Mouse (Mus musculus): Measurements from ENCODE around the gene Kcnh7. TPM values are rescaled to one million over a fixed set of nuclear protein-coding genes. Genes with fewer than 3 reads are reported as not detected.

Gene Kcnh7
- polyA plus RNA-seq, 1 experiment from 2014 or later, result 18.4 TPM

DNA sequence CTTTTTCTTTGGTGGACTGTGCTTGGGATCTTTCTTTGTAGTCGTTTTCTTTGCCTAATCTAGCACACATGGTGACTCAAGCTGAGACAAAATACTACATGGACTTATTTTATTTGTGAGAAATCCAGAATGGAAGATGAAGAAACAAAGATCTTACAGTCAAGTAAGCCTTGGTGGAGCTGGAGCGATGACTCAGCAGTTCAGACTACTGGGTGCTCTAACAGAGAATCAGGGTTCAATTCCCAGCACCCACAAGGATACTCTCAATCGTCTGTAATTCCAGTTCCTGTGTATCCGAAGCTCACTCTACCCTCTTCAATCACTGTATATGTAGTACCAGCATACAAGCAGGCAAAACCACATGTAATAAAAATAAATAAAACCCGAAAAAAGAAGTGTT, 513.8 kb downstream of the Kcnh7 start:
- H3K27ac ChIP-seq (ENCODE audit: low read depth, low read length), result no peak overlapping the region
- no peaks in the 10 kb centered on the region for H3K9me3 ChIP-seq (ENCODE audit: control insufficient read depth, low read length)
- WGBS, result 91% methylated on average over 5 of the region's 5 CpGs
- H3K4me2 ChIP-seq (ENCODE audit: low read depth, low read length), result no peak overlapping the region
- no peaks in the 10 kb centered on the region for H3K36me3 ChIP-seq (ENCODE audit: control insufficient read depth, insufficient read depth, low read length)
- H3K9ac ChIP-seq (replicated peaks; ENCODE audit: low read depth, low read length), result no peak overlapping the region
- H3K27me3 ChIP-seq (ENCODE audit: control insufficient read depth, insufficient read depth, low read length), result no peaks in the 10 kb centered on the region
- H3K4me1 ChIP-seq (ENCODE audit: control insufficient read depth, insufficient read depth, low read length), result no peaks in the 10 kb centered on the region
- no peak for ATAC-seq (ENCODE audit: low read depth)
- no peak overlapping the region for H3K4me3 ChIP-seq (ENCODE audit: low read depth, low read length)

DNA sequence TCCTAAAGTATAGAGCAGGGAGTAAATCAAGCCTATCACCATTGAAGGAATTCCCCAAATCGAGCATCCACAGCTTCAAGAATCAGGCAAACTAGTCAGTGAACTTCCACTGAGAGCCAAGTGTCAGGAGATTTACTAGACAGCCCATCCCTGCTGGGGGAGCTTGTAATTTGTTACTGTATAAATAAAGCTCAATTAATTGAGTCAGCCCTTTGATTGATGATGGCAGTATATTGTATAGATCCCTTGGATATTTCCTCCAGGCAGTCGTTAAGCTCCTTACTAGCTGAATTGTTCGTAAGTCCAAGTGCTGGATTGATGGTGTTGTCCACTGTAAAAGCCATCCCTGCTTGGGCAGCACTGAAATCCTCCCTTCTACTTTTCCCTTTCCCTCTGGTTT, 514.2 kb downstream of the Kcnh7 start:
- Histone ChIP-seq H3K4me1 (ENCODE audit: control insufficient read depth, insufficient read depth, low read length) (no peaks in the 10 kb centered on the region), H3K36me3 (ENCODE audit: control insufficient read depth, insufficient read depth, low read length) (no peaks in the 10 kb centered on the region), H3K4me3 (ENCODE audit: low read depth, low read length) (no peak overlapping the region), H3K27ac (ENCODE audit: low read depth, low read length) (no peak overlapping the region), H3K4me2 (ENCODE audit: low read depth, low read length) (no peak overlapping the region), H3K9ac (replicated peaks; ENCODE audit: low read depth, low read length) (no peak overlapping the region), H3K9me3 (ENCODE audit: control insufficient read depth, low read length) (no peaks in the 10 kb centered on the region), H3K27me3 (ENCODE audit: control insufficient read depth, insufficient read depth, low read length) (no peaks in the 10 kb centered on the region)
- no peak for ATAC-seq (ENCODE audit: low read depth)
- 24% methylated on average over 3 of the region's 3 CpGs for WGBS

DNA sequence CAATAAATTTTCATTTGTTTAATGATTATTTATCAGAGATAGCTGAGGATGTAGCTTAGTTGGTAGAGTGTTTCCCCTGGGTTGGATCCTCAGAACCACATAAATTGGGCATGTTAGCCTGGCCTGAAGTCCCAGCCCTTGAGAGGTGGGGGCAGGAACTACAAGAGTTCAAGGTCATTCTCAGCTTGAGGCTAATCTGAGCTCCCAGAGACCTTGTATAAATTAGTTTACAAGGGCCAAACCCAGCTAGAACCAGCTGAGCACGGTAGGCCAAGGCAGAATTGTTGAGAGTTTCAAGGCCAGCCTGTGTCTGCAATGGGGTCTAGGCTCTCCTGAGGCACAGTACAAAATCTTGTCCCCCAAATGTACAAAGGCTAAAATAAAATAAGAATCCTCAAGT, 518.6 kb downstream of the Kcnh7 start:
- 54% methylated on average over 1 of the region's 1 CpGs for WGBS
- Histone ChIP-seq H3K4me1 (ENCODE audit: control insufficient read depth, insufficient read depth, low read length) (no peaks in the 10 kb centered on the region), H3K36me3 (ENCODE audit: control insufficient read depth, insufficient read depth, low read length) (no peaks in the 10 kb centered on the region), H3K4me2 (ENCODE audit: low read depth, low read length) (no peak overlapping the region), H3K27me3 (ENCODE audit: control insufficient read depth, insufficient read depth, low read length) (peaks cover 4% of the 10 kb centered on the region; the same call in 1 of the 2 replicates), H3K9me3 (ENCODE audit: control insufficient read depth, low read length) (no peaks in the 10 kb centered on the region), H3K27ac (ENCODE audit: low read depth, low read length) (no peak overlapping the region), H3K9ac (replicated peaks; ENCODE audit: low read depth, low read length) (no peak overlapping the region), H3K4me3 (ENCODE audit: low read depth, low read length) (no peak overlapping the region)
- no peak for ATAC-seq (ENCODE audit: low read depth)

DNA sequence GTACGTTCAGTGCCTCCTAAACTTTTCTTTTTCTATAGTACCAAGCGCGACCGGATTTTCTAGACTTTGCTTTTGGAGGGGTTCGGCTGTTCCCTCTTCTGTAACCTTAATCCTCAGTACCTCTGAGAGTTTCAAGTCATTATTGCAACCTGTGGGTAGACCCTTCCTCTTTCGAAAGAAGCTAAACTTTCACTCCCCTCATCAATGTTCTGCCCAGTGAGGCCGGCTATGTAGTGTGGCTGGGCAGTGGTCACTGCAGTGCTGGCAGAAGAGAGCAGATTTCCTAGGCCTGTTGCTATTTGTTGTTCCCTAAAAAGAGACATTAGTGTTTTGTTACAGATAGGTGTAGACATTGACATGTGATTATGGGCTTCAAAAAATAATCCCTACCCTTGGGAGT, 519.2 kb downstream of the Kcnh7 start:
- 74% methylated on average over 7 of the region's 7 CpGs for WGBS
- Histone ChIP-seq H3K4me1 (ENCODE audit: control insufficient read depth, insufficient read depth, low read length) (no peaks in the 10 kb centered on the region), H3K36me3 (ENCODE audit: control insufficient read depth, insufficient read depth, low read length) (no peaks in the 10 kb centered on the region), H3K9me3 (ENCODE audit: control insufficient read depth, low read length) (no peaks in the 10 kb centered on the region), H3K4me3 (ENCODE audit: low read depth, low read length) (no peak overlapping the region), H3K9ac (replicated peaks; ENCODE audit: low read depth, low read length) (no peak overlapping the region), H3K27me3 (ENCODE audit: control insufficient read depth, insufficient read depth, low read length) (peaks cover 4% of the 10 kb centered on the region; the same call in 1 of the 2 replicates), H3K4me2 (ENCODE audit: low read depth, low read length) (no peak overlapping the region; the same call in 1 of the 2 replicates), H3K27ac (ENCODE audit: low read depth, low read length) (no peak overlapping the region)
- ATAC-seq (ENCODE audit: low read depth), result no peak

DNA sequence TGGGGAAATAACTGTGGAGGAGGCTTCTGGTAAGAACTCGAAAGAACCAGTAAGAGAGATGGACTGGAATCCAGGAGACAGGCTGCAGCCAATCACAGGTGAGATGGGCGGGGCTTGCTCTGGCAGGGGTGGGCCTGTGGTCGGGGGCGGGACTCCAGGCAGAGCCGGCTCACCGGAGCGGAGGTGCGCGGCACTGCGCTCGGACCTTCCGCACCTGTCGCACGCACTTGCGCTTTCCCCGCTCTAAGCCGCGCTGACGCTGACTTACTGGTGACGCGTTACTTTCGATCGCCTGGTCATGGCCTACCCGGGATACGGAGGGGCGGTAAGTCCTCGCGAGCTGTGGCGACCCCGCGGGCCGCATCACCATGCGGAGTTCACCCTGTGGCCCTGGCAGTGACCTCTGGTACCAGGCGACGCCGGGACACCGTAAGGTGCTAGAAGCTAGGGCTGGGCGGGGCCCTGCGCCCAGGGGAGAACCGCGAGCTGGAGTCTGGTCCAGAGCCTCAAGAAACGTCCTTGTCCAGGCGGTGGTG, 519.9 kb downstream of the Kcnh7 start, which contains the start of gene Gca:
Gene Gca (plus strand): TSS at position 151 of the 536 bp plus-strand sequence.
- WGBS, result 1% methylated on average over 38 of the region's 43 CpGs
- Histone ChIP-seq H3K9ac (replicated peaks; ENCODE audit: low read depth, low read length) (peak within 1 kb of the TSS; percentile 60), H3K27ac (ENCODE audit: low read depth, low read length) (no peak within 1 kb of the TSS), H3K27me3 (ENCODE audit: control insufficient read depth, insufficient read depth, low read length) (peaks cover 4% of the 10 kb centered on the region; the same call in 1 of the 2 replicates), H3K9me3 (ENCODE audit: control insufficient read depth, low read length) (no peaks in the 10 kb centered on the region), H3K4me1 (ENCODE audit: control insufficient read depth, insufficient read depth, low read length) (no peaks in the 10 kb centered on the region), H3K4me2 (ENCODE audit: low read depth, low read length) (peak within 1 kb of the TSS; percentile 98), H3K4me3 (ENCODE audit: low read depth, low read length) (peak within 1 kb of the TSS; percentile 61), H3K36me3 (ENCODE audit: control insufficient read depth, insufficient read depth, low read length) (no peaks in the 10 kb centered on the region)
- ATAC-seq (ENCODE audit: low read depth), result peak; percentile 98

DNA sequence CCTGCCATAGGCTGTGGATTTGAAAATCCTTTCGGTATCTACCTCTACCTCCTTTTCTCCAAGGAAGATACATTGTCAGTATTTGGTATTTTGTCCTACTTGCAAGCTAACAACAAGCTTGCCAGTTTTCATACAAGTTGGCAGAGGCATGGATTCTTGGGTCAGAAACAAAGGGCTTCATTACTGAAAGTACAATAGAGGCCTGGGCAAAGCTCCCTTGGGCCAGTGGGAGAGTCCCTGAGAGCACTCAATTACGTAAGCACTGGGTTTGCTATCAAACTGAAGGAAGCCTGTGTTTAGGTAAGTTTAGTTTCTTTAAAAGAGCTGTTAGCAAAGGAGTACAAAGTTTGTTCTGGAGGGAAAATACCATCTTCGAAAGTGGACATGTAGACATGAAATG, 521.5 kb downstream of the Kcnh7 start:
- peaks cover 4% of the 10 kb centered on the region; the same call in 1 of the 2 replicates for H3K27me3 ChIP-seq (ENCODE audit: control insufficient read depth, insufficient read depth, low read length)
- WGBS, result 88% methylated on average over 3 of the region's 3 CpGs
- no peak for ATAC-seq (ENCODE audit: low read depth)
- H3K36me3 ChIP-seq (ENCODE audit: control insufficient read depth, insufficient read depth, low read length), result no peaks in the 10 kb centered on the region
- no peak overlapping the region for H3K27ac ChIP-seq (ENCODE audit: low read depth, low read length)
- H3K4me2 ChIP-seq (ENCODE audit: low read depth, low read length), result no peak overlapping the region
- H3K9ac ChIP-seq (replicated peaks; ENCODE audit: low read depth, low read length), result no peak overlapping the region
- H3K9me3 ChIP-seq (ENCODE audit: control insufficient read depth, low read length), result no peaks in the 10 kb centered on the region
- H3K4me3 ChIP-seq (ENCODE audit: low read depth, low read length), result no peak overlapping the region
- H3K4me1 ChIP-seq (ENCODE audit: control insufficient read depth, insufficient read depth, low read length), result no peaks in the 10 kb centered on the region

DNA sequence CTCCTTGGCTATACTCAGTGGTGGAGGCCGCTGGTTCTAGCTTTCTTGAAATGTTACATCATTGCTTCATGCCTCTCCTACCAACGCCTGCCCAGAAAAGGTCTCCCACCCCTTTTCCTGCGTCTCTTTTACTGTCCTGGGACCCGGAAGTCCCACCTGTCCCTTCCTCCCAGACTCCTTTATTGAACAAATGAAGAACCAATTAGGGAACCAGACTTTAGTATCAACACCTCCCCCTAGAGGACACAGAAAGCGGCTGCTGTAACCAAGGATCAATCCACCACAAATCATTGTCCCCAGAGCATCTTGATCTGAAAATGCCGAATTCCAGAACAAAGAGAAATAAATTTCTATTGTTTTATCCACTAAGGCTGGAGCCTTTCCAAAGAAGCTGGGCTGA, 523.5 kb downstream of the Kcnh7 start:
- no peak overlapping the region for H3K4me2 ChIP-seq (ENCODE audit: low read depth, low read length)
- H3K4me3 ChIP-seq (ENCODE audit: low read depth, low read length), result no peak overlapping the region
- no peaks in the 10 kb centered on the region for H3K4me1 ChIP-seq (ENCODE audit: control insufficient read depth, insufficient read depth, low read length)
- H3K27me3 ChIP-seq (ENCODE audit: control insufficient read depth, insufficient read depth, low read length), result peaks cover 4% of the 10 kb centered on the region; the same call in 1 of the 2 replicates
- no peaks in the 10 kb centered on the region for H3K9me3 ChIP-seq (ENCODE audit: control insufficient read depth, low read length)
- no peak overlapping the region for H3K27ac ChIP-seq (ENCODE audit: low read depth, low read length)
- WGBS, result 47% methylated on average over 6 of the region's 6 CpGs
- H3K36me3 ChIP-seq (ENCODE audit: control insufficient read depth, insufficient read depth, low read length), result no peaks in the 10 kb centered on the region
- H3K9ac ChIP-seq (replicated peaks; ENCODE audit: low read depth, low read length), result no peak overlapping the region
- ATAC-seq (ENCODE audit: low read depth), result no peak

DNA sequence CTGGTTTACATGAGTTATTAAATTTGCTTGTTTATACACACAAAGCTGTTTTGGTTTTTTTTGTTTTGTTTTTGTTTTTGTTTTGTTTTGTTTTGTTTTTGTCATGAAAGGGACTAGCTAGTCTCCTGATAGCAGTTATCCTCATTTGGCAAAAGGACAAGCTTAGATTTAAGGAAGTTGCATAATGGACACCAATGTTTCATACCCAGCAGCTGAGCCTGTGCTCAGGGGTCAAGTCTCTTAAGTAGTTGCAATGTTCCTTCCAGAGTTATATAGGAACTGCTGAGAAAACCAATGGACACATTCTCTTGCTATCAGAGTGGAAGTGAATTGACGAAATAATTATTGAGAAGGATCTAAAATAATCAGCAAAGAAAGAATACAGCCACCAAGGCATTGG, 528.0 kb downstream of the Kcnh7 start:
- WGBS, result 82% methylated on average over 1 of the region's 1 CpGs
- no peak overlapping the region for H3K9ac ChIP-seq (replicated peaks; ENCODE audit: low read depth, low read length)
- no peaks in the 10 kb centered on the region for H3K36me3 ChIP-seq (ENCODE audit: control insufficient read depth, insufficient read depth, low read length)
- H3K4me1 ChIP-seq (ENCODE audit: control insufficient read depth, insufficient read depth, low read length), result no peaks in the 10 kb centered on the region
- no peak overlapping the region for H3K4me3 ChIP-seq (ENCODE audit: low read depth, low read length)
- no peak overlapping the region for H3K4me2 ChIP-seq (ENCODE audit: low read depth, low read length)
- H3K27ac ChIP-seq (ENCODE audit: low read depth, low read length), result no peak overlapping the region
- no peak for ATAC-seq (ENCODE audit: low read depth)
- H3K27me3 ChIP-seq (ENCODE audit: control insufficient read depth, insufficient read depth, low read length), result no peaks in the 10 kb centered on the region
- H3K9me3 ChIP-seq (ENCODE audit: control insufficient read depth, low read length), result no peaks in the 10 kb centered on the region

DNA sequence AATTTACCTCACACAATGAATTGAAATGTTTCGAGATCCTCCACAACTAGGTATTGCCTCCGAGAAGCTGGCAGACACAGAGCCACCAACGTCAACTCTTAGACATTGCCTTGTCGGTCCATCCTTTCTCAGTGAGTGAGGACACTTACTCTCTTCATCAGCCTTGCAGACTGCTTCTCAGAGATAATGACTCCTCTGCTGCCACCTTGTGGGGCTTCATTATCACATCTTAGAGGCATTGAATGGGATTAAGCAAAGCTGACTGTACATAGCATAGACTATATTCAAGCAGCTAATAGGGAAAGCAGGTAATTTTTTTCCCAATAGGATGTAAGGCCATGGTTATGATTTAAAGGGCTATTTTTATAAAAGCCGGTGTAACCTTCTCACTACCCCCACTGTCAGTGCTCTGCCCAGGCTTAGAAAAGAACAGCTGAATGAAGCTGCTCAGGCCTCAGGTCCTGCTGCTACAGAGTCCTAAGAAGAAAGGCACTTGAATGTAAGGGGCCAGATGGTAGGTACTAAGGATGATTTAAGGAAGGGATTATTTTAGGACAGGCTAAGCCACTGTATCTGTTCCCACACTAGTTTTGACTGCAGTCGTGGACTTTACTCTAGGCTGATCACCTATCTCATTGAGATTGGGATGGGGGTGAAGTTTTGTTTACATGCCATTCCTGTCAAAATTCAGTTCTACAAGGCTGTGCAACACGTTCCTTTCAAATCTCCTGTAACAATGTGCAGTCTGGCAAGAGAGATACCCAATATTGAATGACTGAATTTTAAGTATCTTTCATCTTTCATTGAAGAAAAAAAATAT, 529.4 kb downstream of the Kcnh7 start:
- Histone ChIP-seq H3K9ac (replicated peaks; ENCODE audit: low read depth, low read length) (no peak overlapping the region), H3K4me2 (ENCODE audit: low read depth, low read length) (no peak overlapping the region), H3K36me3 (ENCODE audit: control insufficient read depth, insufficient read depth, low read length) (no peaks in the 10 kb centered on the region), H3K27ac (ENCODE audit: low read depth, low read length) (no peak overlapping the region), H3K4me1 (ENCODE audit: control insufficient read depth, insufficient read depth, low read length) (no peaks in the 10 kb centered on the region), H3K4me3 (ENCODE audit: low read depth, low read length) (no peak overlapping the region), H3K27me3 (ENCODE audit: control insufficient read depth, insufficient read depth, low read length) (no peaks in the 10 kb centered on the region), H3K9me3 (ENCODE audit: control insufficient read depth, low read length) (no peaks in the 10 kb centered on the region)
- ATAC-seq (ENCODE audit: low read depth), result peak; percentile 92
- 43% methylated on average over 7 of the region's 7 CpGs for WGBS
